9 mouse cellular contexts compared by ENCODE assay signal in genomic region chr12:3366190-3366956, GRCm38 (mm10). TPM values are rescaled to one million over a fixed set of nuclear protein-coding genes. Genes with fewer than 3 reads are reported as not detected.
A peak's percentile ranks its signal among the peaks of the same experiment; 100 is the strongest.
DNase-seq lines count a peak whose midpoint lies in the region; ATAC-seq lines count a peak whose summit lies in the region.
"Had no signal": no experiment of that assay in that cellular context is flagged by ENCODE, and none has a peak within 500 bp of the region (broad histone marks: within the 10 kb centered on the region; RNA-seq: fewer than 3 reads in every experiment).

No protein-coding gene starts in this region.

- peaks cover 24% of the 10 kb centered on the region for H3K36me3 ChIP-seq in forebrain, embryonic 10.5 days (replicated peaks)
- H3K36me3 ChIP-seq in intestine, embryonic 16.5 days (ENCODE audit: control insufficient read depth, insufficient read depth, low read length), result no peaks in the 10 kb centered on the region; the same call in 1 of the 2 replicates
- peaks cover 24% of the 10 kb centered on the region for H3K36me3 ChIP-seq in neural tube, embryonic 13.5 days

- ATAC-seq in intestine, embryonic 16.5 days, result peak; percentile 18; the same call in 1 of the 2 replicates
- ATAC-seq in neural tube, embryonic 13.5 days (ENCODE audit: low read depth), result peak; percentile 9; the same call in 1 of the 2 replicates
- no peak for ATAC-seq in inflammation-experienced regulatory T-cells, adult 6 months

- H3K4me2 ChIP-seq in intestine, embryonic 16.5 days (ENCODE audit: low read depth, low read length), result peak overlapping the region; percentile 89
- H3K4me2 ChIP-seq in neural tube, embryonic 13.5 days, result peak overlapping the region; percentile 62

- peaks cover 26% of the 10 kb centered on the region for H3K9me3 ChIP-seq in forebrain, embryonic 10.5 days
- H3K9me3 ChIP-seq in intestine, embryonic 16.5 days (ENCODE audit: control insufficient read depth, low read length), result no peaks in the 10 kb centered on the region
- no peaks in the 10 kb centered on the region for H3K9me3 ChIP-seq in neural tube, embryonic 13.5 days

- peak overlapping the region; percentile 82 for H3K9ac ChIP-seq in intestine, embryonic 16.5 days (ENCODE audit: low read depth, low read length)
- peak overlapping the region; percentile 95 for H3K9ac ChIP-seq in neural tube, embryonic 13.5 days

- H3K4me3 ChIP-seq in forebrain, embryonic 10.5 days, result peak overlapping the region; percentile 79
- peak overlapping the region; percentile 81 for H3K4me3 ChIP-seq in intestine, embryonic 16.5 days (ENCODE audit: low read length)
- peak overlapping the region; percentile 62 for H3K4me3 ChIP-seq in neural tube, embryonic 13.5 days

- peaks cover 12% of the 10 kb centered on the region; the same call in 1 of the 2 replicates for H3K27me3 ChIP-seq in forebrain, embryonic 10.5 days (ENCODE audit: poor library complexity, severe bottlenecking)
- H3K27me3 ChIP-seq in intestine, embryonic 16.5 days (replicated peaks; ENCODE audit: control insufficient read depth, insufficient read depth, low read length), result no peaks in the 10 kb centered on the region
- H3K27me3 ChIP-seq in neural tube, embryonic 13.5 days, result no peaks in the 10 kb centered on the region

- DNase-seq in layer of hippocampus, postnatal 10 days (ENCODE audit: low spot score in 2 of 2), result peak; percentile 42 to 48
- no peak for DNase-seq in layer of hippocampus, adult 11-12 months (ENCODE audit: low spot score)
- DNase-seq in forebrain, embryonic 10.5 days (ENCODE audit: extremely low spot score, low spot score), result no peak
- no peak for DNase-seq in yolk sac, embryonic 10.5 days (ENCODE audit: low spot score)
- no peak for DNase-seq in testis, postnatal 10 days (ENCODE audit: low spot score)
- DNase-seq: gastrocnemius, postnatal 25 days had no signal

- peaks cover 53% of the 10 kb centered on the region for H3K4me1 ChIP-seq in forebrain, embryonic 10.5 days
- H3K4me1 ChIP-seq in intestine, embryonic 16.5 days (ENCODE audit: control insufficient read depth, insufficient read depth, low read length), result peaks cover 14% of the 10 kb centered on the region
- H3K4me1 ChIP-seq in neural tube, embryonic 13.5 days (replicated peaks), result peaks cover 56% of the 10 kb centered on the region

- 63% methylated on average over 22 of the region's 22 CpGs for WGBS in forebrain, embryonic 10.5 days
- WGBS in intestine, embryonic 16.5 days, result 66% methylated on average over 22 of the region's 22 CpGs
- WGBS in neural tube, embryonic 13.5 days, result 61% methylated on average over 22 of the region's 22 CpGs

- H3K27ac ChIP-seq in forebrain, embryonic 10.5 days, result peak overlapping the region; percentile 90
- H3K27ac ChIP-seq in intestine, embryonic 16.5 days (ENCODE audit: low read length), result no peak overlapping the region
- H3K27ac ChIP-seq in neural tube, embryonic 13.5 days (replicated peaks), result peak overlapping the region; percentile 98

RNA-seq across cellular contexts. Expression of gene Kif3c, which starts 1.4 kb away (rescaled TPM):
- 100 to 1,000 TPM; 195 to 196 TPM for total RNA-seq in layer of hippocampus, postnatal 10 days (2021)
- 15.0 and 15.1 TPM in 2 replicates for polyA plus RNA-seq in forebrain, embryonic 10.5 days (2016; fragmentation: Nextera tagmentation; extraction: Ambion mirVana)
- polyA plus RNA-seq in intestine, embryonic 16.5 days (2015; fragmentation: Nextera tagmentation; extraction: Ambion mirVana), result 5.8 and 6.2 TPM in 2 replicates
- polyA plus RNA-seq in neural tube, embryonic 13.5 days (2015; fragmentation: Nextera tagmentation; extraction: Ambion mirVana), result 76.3 and 77.3 TPM in 2 replicates
- 1 to 10 TPM; 2.4 to 4.9 (median 3.4) TPM for polyA plus RNA-seq in inflammation-experienced regulatory T-cells, adult 6 months (2017; shearing (Covaris generic))

RNA-seq across cellular contexts. Expression of gene Rab10, which starts 56.6 kb away (rescaled TPM):
- 100 to 1,000 TPM; 213 to 233 TPM for total RNA-seq in layer of hippocampus, postnatal 10 days (2021)
- polyA plus RNA-seq in forebrain, embryonic 10.5 days (2016; fragmentation: Nextera tagmentation; extraction: Ambion mirVana), result 69.4 and 71.5 TPM in 2 replicates
- 52.9 and 54.1 TPM in 2 replicates for polyA plus RNA-seq in intestine, embryonic 16.5 days (2015; fragmentation: Nextera tagmentation; extraction: Ambion mirVana)
- 165 and 169 TPM in 2 replicates for polyA plus RNA-seq in neural tube, embryonic 13.5 days (2015; fragmentation: Nextera tagmentation; extraction: Ambion mirVana)
- 10 to 100 TPM; 50.4 to 64.1 (median 53.7) TPM for polyA plus RNA-seq in inflammation-experienced regulatory T-cells, adult 6 months (2017; shearing (Covaris generic))

Comparison
In these comparisons a context has a peak if more than half of its experiments do, and no peak if none do; other contexts are left out.
1. DNase-seq: peak in layer of hippocampus, postnatal 10 days (2 of 2); none in layer of hippocampus, adult 11-12 months (single experiment), forebrain, embryonic 10.5 days (single experiment), yolk sac, embryonic 10.5 days (single experiment) and testis, postnatal 10 days (single experiment).
2. Peak in every context shown above with its lines, with median percentiles within 50 percentile points of each other: H3K4me3 ChIP-seq.